In genomic region chr6:120363688-120364522, GRCm38 (mm10) we compare ENCODE assay signal across 8 mouse cellular contexts. TPM values are rescaled to one million over a fixed set of nuclear protein-coding genes. Genes with fewer than 3 reads are reported as not detected.
DNase-seq lines count a peak whose midpoint lies in the region; ATAC-seq and TF ChIP-seq lines count a peak whose summit lies in the region.

Kdm5a (plus strand) TSS chr6:120364124.
Ccdc77 (minus strand) TSS chr6:120364374.

- peak in 1 of 2 experiments; percentile 7; a peak in 1 of 4 replicates for TF ChIP-seq EP300 in MEL (IDR thresholded peaks at IDR 0.05; ENCODE audit: low read depth in 1 of 2, low read length in 2 of 2)

- peak within 1 kb of the TSS; percentile 60 to 71 for H3K4me3 ChIP-seq in MEL (ENCODE audit: control insufficient read depth in 1 of 2, insufficient read depth in 1 of 2, low read depth in 2 of 2, low read length in 2 of 2)
- peak within 1 kb of the TSS; percentile 87 for H3K4me3 ChIP-seq in cerebellum, adult 2 months (replicated peaks; ENCODE audit: insufficient read depth, low read depth, low read length)
- H3K4me3 ChIP-seq in forebrain, postnatal 0 days (ENCODE audit: low read depth, low read length): peak within 1 kb of the TSS; percentile 88
- peak within 1 kb of the TSS; percentile 100 for H3K4me3 ChIP-seq in lung, embryonic 15.5 days

- peak within 1 kb of the TSS; percentile 81 for H3K4me2 ChIP-seq in forebrain, postnatal 0 days (ENCODE audit: low read depth)
- peak within 1 kb of the TSS; percentile 66 for H3K4me2 ChIP-seq in lung, embryonic 15.5 days

- H3K27ac ChIP-seq in MEL (ENCODE audit: control insufficient read depth, low read depth, low read length): peak within 1 kb of the TSS; percentile 93
- H3K27ac ChIP-seq in cerebellum, adult 2 months (ENCODE audit: insufficient read depth, low read length): peak within 1 kb of the TSS; percentile 95
- peak within 1 kb of the TSS; percentile 98 for H3K27ac ChIP-seq in forebrain, postnatal 0 days (ENCODE audit: low read depth, low read length)
- peak within 1 kb of the TSS; percentile 96 for H3K27ac ChIP-seq in lung, embryonic 15.5 days

- H3K79me2 ChIP-seq in MEL (ENCODE audit: control insufficient read depth, insufficient read depth, low read length, poor library complexity): peaks cover 25% of the 10 kb centered on the region

- H3K4me1 ChIP-seq in MEL (ENCODE audit: control insufficient read depth in 1 of 2, insufficient read depth in 2 of 2, low read length in 2 of 2): peaks cover 2 to 4% of the 10 kb centered on the region in 2 experiments; a peak in 3 of 4 replicates
- H3K4me1 ChIP-seq in cerebellum, adult 2 months (ENCODE audit: control insufficient read depth, insufficient read depth, low read length): no peaks in the 10 kb centered on the region; the same call in 1 of the 2 replicates
- H3K4me1 ChIP-seq in forebrain, postnatal 0 days (ENCODE audit: insufficient read depth): peaks cover 9% of the 10 kb centered on the region
- peaks cover 16% of the 10 kb centered on the region for H3K4me1 ChIP-seq in lung, embryonic 15.5 days

- H3K9me3 ChIP-seq in MEL (replicated peaks; ENCODE audit: insufficient read depth, low read length): no peaks in the 10 kb centered on the region
- H3K9me3 ChIP-seq in forebrain, postnatal 0 days (ENCODE audit: low read length): no peaks in the 10 kb centered on the region
- H3K9me3 ChIP-seq in lung, embryonic 15.5 days: no peaks in the 10 kb centered on the region

- no peak for TF ChIP-seq CTCF in MEL (IDR thresholded peaks at IDR 0.05 in 2 of 3, conservative IDR thresholded peaks at IDR 0.05 in 1 of 3; ENCODE audit: control insufficient read depth in 1 of 3, insufficient read depth in 1 of 3, low read depth in 2 of 3, low read length in 3 of 3, poor library complexity in 1 of 3, severe bottlenecking in 1 of 3)
- TF ChIP-seq CTCF in cerebellum, adult 2 months (IDR thresholded peaks at IDR 0.05; ENCODE audit: borderline replicate concordance, insufficient read depth, low read depth, low read length): no peak
- peak; percentile 39 for TF ChIP-seq CTCF in forebrain, postnatal 0 days (IDR thresholded peaks at IDR 0.05; ENCODE audit: low read depth)

- peaks cover 2 to 11% of the 10 kb centered on the region in 2 experiments for H3K36me3 ChIP-seq in MEL (ENCODE audit: control insufficient read depth in 1 of 2, insufficient read depth in 2 of 2, low read length in 2 of 2)
- H3K36me3 ChIP-seq in forebrain, postnatal 0 days (ENCODE audit: insufficient read depth): peaks cover 13% of the 10 kb centered on the region
- H3K36me3 ChIP-seq in lung, embryonic 15.5 days: peaks cover 17% of the 10 kb centered on the region

- peak; percentile 87 to 97; a peak in 3 of 4 replicates for TF ChIP-seq POLR2A in MEL (IDR thresholded peaks at IDR 0.05; ENCODE audit: control insufficient read depth in 1 of 2, insufficient read depth in 1 of 2, low read depth in 1 of 2, low read length in 2 of 2, poor library complexity in 1 of 2)
- peak; percentile 93 for TF ChIP-seq POLR2A in cerebellum, adult 2 months (IDR thresholded peaks at IDR 0.05; ENCODE audit: borderline replicate concordance, insufficient read depth, low read length)

- H3K27me3 ChIP-seq in MEL (ENCODE audit: control insufficient read depth in 1 of 2, insufficient read depth in 2 of 2, low read length in 2 of 2): no peaks in the 10 kb centered on the region
- H3K27me3 ChIP-seq in cerebellum, adult 2 months (ENCODE audit: control insufficient read depth, insufficient read depth, low read length): no peaks in the 10 kb centered on the region
- H3K27me3 ChIP-seq in forebrain, postnatal 0 days (ENCODE audit: insufficient read depth, low read length): no peaks in the 10 kb centered on the region
- no peaks in the 10 kb centered on the region for H3K27me3 ChIP-seq in lung, embryonic 15.5 days

- peak; percentile 98 for DNase-seq in MEL (ENCODE audit: low read depth, low spot score)
- peak; percentile 94 to 95 for DNase-seq in cerebellum, adult 2 months
- peak; percentile 98 for DNase-seq in forebrain, postnatal 0 days
- DNase-seq in heart, postnatal 4 days: peak; percentile 91
- peak; percentile 91 to 94 for DNase-seq in layer of hippocampus, adult 8-10 months (ENCODE audit: low spot score in 2 of 2)
- DNase-seq in ovary, adult 18-20 months (ENCODE audit: low spot score): peak; percentile 90
- DNase-seq in thymus, postnatal 0 days (ENCODE audit: low spot score): peak; percentile 97

- peak; percentile 99 for ATAC-seq in forebrain, postnatal 0 days
- peak; percentile 96 for ATAC-seq in lung, embryonic 15.5 days (ENCODE audit: borderline replicate concordance, extremely low read depth, low FRiP score, low TSS enrichment)

- peak within 1 kb of the TSS; percentile 90 for H3K9ac ChIP-seq in MEL (ENCODE audit: control insufficient read depth, low read depth, low read length, poor library complexity, severe bottlenecking)
- H3K9ac ChIP-seq in forebrain, postnatal 0 days: peak within 1 kb of the TSS; percentile 79
- peak within 1 kb of the TSS; percentile 89 for H3K9ac ChIP-seq in lung, embryonic 15.5 days

- TF ChIP-seq RAD21 in MEL (IDR thresholded peaks at IDR 0.05; ENCODE audit: low read depth, low read length): no peak

- under 1% methylated on average over 71 of the region's 71 CpGs for WGBS in cerebellum, adult 2 months
- under 1% methylated on average over 71 of the region's 71 CpGs for whole genome bisulfite sequencing in forebrain, postnatal 0 days
- WGBS in lung, embryonic 15.5 days: under 1% methylated on average over 71 of the region's 71 CpGs

TF ChIP-seq in MEL, 35 proteins besides CTCF, POLR2A, EP300 and RAD21 (continues in another document):
- peak; percentile 91 for TF ChIP-seq ELF1 (IDR thresholded peaks at IDR 0.05; ENCODE audit: low read depth, low read length)
- TF ChIP-seq ETS1 (IDR thresholded peaks at IDR 0.05; ENCODE audit: low read depth, low read length): peak; percentile 93
- peak; percentile 85 for TF ChIP-seq TBP (IDR thresholded peaks at IDR 0.05; ENCODE audit: low read depth, low read length)
- TF ChIP-seq MXI1 (IDR thresholded peaks at IDR 0.05; ENCODE audit: low read depth, low read length): peak; percentile 86
- no peak for TF ChIP-seq GABPA (IDR thresholded peaks at IDR 0.05; ENCODE audit: low read depth, low read length)
- TF ChIP-seq GATA1 (IDR thresholded peaks at IDR 0.05; ENCODE audit: low read depth, low read length): no peak
- peak; percentile 97 for TF ChIP-seq NELFE (IDR thresholded peaks at IDR 0.05; ENCODE audit: low read depth, low read length)
- TF ChIP-seq MYC (IDR thresholded peaks at IDR 0.05; ENCODE audit: low read depth, low read length): peak; percentile 93
- TF ChIP-seq NRF1 (IDR thresholded peaks at IDR 0.05; ENCODE audit: insufficient read depth, low read depth, low read length, poor library complexity, severe bottlenecking): no peak
- TF ChIP-seq USF1 (IDR thresholded peaks at IDR 0.05; ENCODE audit: low read depth, low read length): 0 out of 2 replicates have a peak, but pooled peaks have one; percentile 9
- peak; percentile 75 for TF ChIP-seq MAX (IDR thresholded peaks at IDR 0.05; ENCODE audit: low read length)
- TF ChIP-seq MEF2A (IDR thresholded peaks at IDR 0.05; ENCODE audit: extremely low read depth, insufficient replicate concordance, low read depth, low read length, poor library complexity, severe bottlenecking): no peak
- 0 out of 2 replicates have a peak, but pooled peaks have one; percentile 80 for TF ChIP-seq ZMIZ1 (IDR thresholded peaks at IDR 0.05; ENCODE audit: low read depth, low read length)
- TF ChIP-seq BHLHE40 (IDR thresholded peaks at IDR 0.05; ENCODE audit: borderline replicate concordance, low read depth, low read length): no peak
- TF ChIP-seq E2F4 (IDR thresholded peaks at IDR 0.05; ENCODE audit: borderline replicate concordance, low read depth, low read length): no peak
- TF ChIP-seq MAFK (IDR thresholded peaks at IDR 0.05; ENCODE audit: borderline replicate concordance, low read depth, low read length): no peak
- no peak for TF ChIP-seq ZC3H11A (IDR thresholded peaks at IDR 0.05; ENCODE audit: low read depth, low read length)
- no peak for TF ChIP-seq JUND (IDR thresholded peaks at IDR 0.05; ENCODE audit: low read depth, low read length)
- no peak for TF ChIP-seq ZNF384 (IDR thresholded peaks at IDR 0.05; ENCODE audit: low read depth, low read length)
- 0 out of 2 replicates have a peak, but pooled peaks have one; percentile 41 for TF ChIP-seq UBTF (IDR thresholded peaks at IDR 0.05; ENCODE audit: borderline replicate concordance, insufficient read depth, low read depth, low read length)
- peak; percentile 81; the same call in 1 of the 2 replicates for TF ChIP-seq POLR2AphosphoS2 (IDR thresholded peaks at IDR 0.05; ENCODE audit: low read length)
- no peak for TF ChIP-seq TAL1 (IDR thresholded peaks at IDR 0.05; ENCODE audit: low read length)
- TF ChIP-seq HCFC1 (IDR thresholded peaks at IDR 0.05; ENCODE audit: low read depth, low read length): peak; percentile 93

RNA-seq across cellular contexts. Expression of gene Kdm5a, which starts in this region (rescaled TPM):
- 45.7 and 51.7 TPM in 2 replicates for total RNA-seq in MEL (2012; rRNA removed)
- polyA plus RNA-seq in MEL (2012; ENCODE audit: insufficient read depth in 1 of 2, insufficient read length in 2 of 2, low read depth in 1 of 2, low replicate concordance in 2 of 2, missing spikeins in 1 of 2): 100 to 1,000 TPM; 121 to 303 TPM
- 12.7 and 13.0 TPM in 2 replicates for polyA plus RNA-seq in cerebellum, adult 2 months (2012; rRNA removed)
- total RNA-seq in forebrain, postnatal 0 days (2014; rRNA removed): 29.6 and 44.3 TPM in 2 replicates
- 14.0 and 18.0 TPM in 2 replicates for polyA plus RNA-seq in forebrain, postnatal 0 days (2015; fragmentation: Nextera tagmentation; extraction: Ambion mirVana)
- total RNA-seq in heart, postnatal 4 days (2021): 10 to 100 TPM; 44.8 to 45.7 TPM
- total RNA-seq in layer of hippocampus, adult 8-10 months (2022): 10 to 100 TPM; 43.0 to 52.3 (median 44.3) TPM
- 39.6 and 45.2 TPM in 2 replicates for polyA plus RNA-seq in lung, embryonic 15.5 days (2015; fragmentation: Nextera tagmentation; extraction: Ambion mirVana)
- polyA plus RNA-seq in thymus, postnatal 0 days (2015; fragmentation: Nextera tagmentation; extraction: Ambion mirVana): 61.2 and 78.3 TPM in 2 replicates

RNA-seq across cellular contexts. Expression of gene Ccdc77, which starts in this region (rescaled TPM):
- 14.4 and 16.6 TPM in 2 replicates for total RNA-seq in MEL (2012; rRNA removed)
- 10 to 100 TPM in 1 of 2 experiments, not detected in 1; 17.9 TPM for polyA plus RNA-seq in MEL (2012; ENCODE audit: insufficient read depth in 1 of 2, insufficient read length in 2 of 2, low read depth in 1 of 2, low replicate concordance in 2 of 2, missing spikeins in 1 of 2)
- 8.0 and 8.8 TPM in 2 replicates for polyA plus RNA-seq in cerebellum, adult 2 months (2012; rRNA removed)
- total RNA-seq in forebrain, postnatal 0 days (2014; rRNA removed): 9.8 and 13.5 TPM in 2 replicates
- 5.8 and 8.3 TPM in 2 replicates for polyA plus RNA-seq in forebrain, postnatal 0 days (2015; fragmentation: Nextera tagmentation; extraction: Ambion mirVana)
- total RNA-seq in heart, postnatal 4 days (2021): 10 to 100 TPM; 10.5 to 12.2 TPM
- total RNA-seq in layer of hippocampus, adult 8-10 months (2022): 1 to 10 TPM; 5.4 to 8.7 (median 7.7) TPM
- polyA plus RNA-seq in lung, embryonic 15.5 days (2015; fragmentation: Nextera tagmentation; extraction: Ambion mirVana): 25.4 and 26.6 TPM in 2 replicates
- 18.2 and 20.7 TPM in 2 replicates for polyA plus RNA-seq in thymus, postnatal 0 days (2015; fragmentation: Nextera tagmentation; extraction: Ambion mirVana)

Comparison
In these comparisons a context has a peak if more than half of its experiments do, and no peak if none do; other contexts are left out.
1. Peak in every context shown above with its lines: DNase-seq, ATAC-seq, H3K4me3 ChIP-seq and H3K27ac ChIP-seq.